Mouse (Mus musculus) heart, embryonic 12.5 days (tissue): ENCODE measurements around the gene Dhx30. TPM values are rescaled to one million over a fixed set of nuclear protein-coding genes. Genes with fewer than 3 reads are reported as not detected.
A peak's percentile ranks its signal among the peaks of the same experiment; 100 is the strongest.
"Not testable (repeated sequence)": the region's sequence is repeated elsewhere in the genome, so short reads cannot be mapped to it uniquely, and the experiment has no call there.

ENCODE experiments used
- ATAC-seq: fragments of 200-750 bp; cut with Nextera tagmentation; 2 replicates; pipeline ENCODE4 v1.8.0; 2017; ENCODE audit warnings: moderate TSS enrichment, moderate library complexity; ENCODE audit not compliant: insufficient number of reproducible peaks, low FRiP score
- H3K27ac ChIP-seq: fragments of 300-500 bp; sonication (generic); 2 replicates; pipeline ENCODE4 v1.5.1; 2016; ENCODE audit warnings: mild to moderate bottlenecking, moderate library complexity; ENCODE audit not compliant: poor library complexity, severe bottlenecking
- H3K27me3 ChIP-seq: fragments of 300-500 bp; sonication (generic); replicated peaks from 2 replicates; pipeline ENCODE4 v1.6.1; 2016; ENCODE audit warnings: mild to moderate bottlenecking, moderate library complexity
- H3K36me3 ChIP-seq: fragments of 300-500 bp; sonication (generic); 2 replicates; pipeline ENCODE4 v1.6.1; 2016; ENCODE audit warnings: mild to moderate bottlenecking, moderate library complexity
- H3K4me1 ChIP-seq: fragments of 300-500 bp; sonication (generic); replicated peaks from 2 replicates; pipeline ENCODE4 v1.6.1; 2016; ENCODE audit warnings: mild to moderate bottlenecking
- H3K4me2 ChIP-seq: fragments of 300-500 bp; sonication (generic); 2 replicates; pipeline ENCODE4 v1.6.1; 2016; ENCODE audit warnings: mild to moderate bottlenecking, moderate library complexity
- H3K4me3 ChIP-seq: fragments of 300-500 bp; sonication (generic); 2 replicates; pipeline ENCODE4 v1.5.1; 2016; ENCODE audit warnings: mild to moderate bottlenecking
- H3K9ac ChIP-seq: fragments of 300-500 bp; sonication (generic); 2 replicates; pipeline ENCODE4 v1.6.1; 2016; ENCODE audit warnings: mild to moderate bottlenecking, moderate library complexity
- H3K9me3 ChIP-seq: fragments of 300-500 bp; sonication (generic); replicated peaks from 2 replicates; pipeline ENCODE4 v1.6.1; 2016; ENCODE audit warnings: mild to moderate bottlenecking, moderate library complexity
- WGBS: fragments of 180-500 bp; shearing (Covaris S2); methylation state at CpG from one replicate; pipeline ENCODE4 v1.1.7; 2016; 5-methylcytosine and 5-hydroxymethylcytosine counted together
- polyA plus RNA-seq: library from polyadenylated mRNA; unstranded; fragments of >200 nt; fragmentation: Nextera tagmentation; extraction: Ambion mirVana; gene quantifications from 2 replicates; pipeline ENCODE4 v1.2.1, GENCODE M21; 2016

The Dhx30 gene
- 114 and 120 TPM in 2 replicates for polyA plus RNA-seq

- 2% methylated on average over 17 of the region's 17 CpGs for WGBS
- Histone ChIP-seq H3K4me1 (peaks cover 13% of the 10 kb centered on the region), H3K9ac (peak within 1 kb of the TSS; percentile 91), H3K4me2 (peak within 1 kb of the TSS; percentile 79), H3K9me3 (no peaks in the 10 kb centered on the region), H3K27ac (peak within 1 kb of the TSS; percentile 94), H3K27me3 (no peaks in the 10 kb centered on the region), H3K4me3 (peak within 1 kb of the TSS; percentile 80), H3K36me3 (peaks cover 6% of the 10 kb centered on the region)
- ATAC-seq: no peak
Measured at GRCm38 (mm10) chr9:110117779-110118139, at the start of gene Dhx30. Gene Dhx30, minus strand, starts transcription at chr9:110117830.

- Histone ChIP-seq H3K4me1 (no peaks in the 10 kb centered on the region), H3K27me3 (no peaks in the 10 kb centered on the region), H3K4me2 (no peak overlapping the region), H3K36me3 (peaks cover 58% of the 10 kb centered on the region), H3K4me3 (no peak overlapping the region), H3K9ac (no peak overlapping the region), H3K9me3 (no peaks in the 10 kb centered on the region), H3K27ac (no peak overlapping the region)
- WGBS: 97% methylated on average over 2 of the region's 2 CpGs
- ATAC-seq: no peak
Measured at GRCm38 (mm10) chr9:110163071-110163470, 45.4 kb upstream of the Dhx30 start.

- peaks cover 58% of the 10 kb centered on the region for H3K36me3 ChIP-seq
- no peaks in the 10 kb centered on the region for H3K27me3 ChIP-seq
- no peak for ATAC-seq
- H3K9ac ChIP-seq: no peak overlapping the region
- no peak overlapping the region for H3K4me3 ChIP-seq
- H3K4me2 ChIP-seq: no peak overlapping the region
- no peak overlapping the region for H3K27ac ChIP-seq
- no peaks in the 10 kb centered on the region for H3K9me3 ChIP-seq
- 91% methylated on average over 5 of the region's 5 CpGs for WGBS
- no peaks in the 10 kb centered on the region for H3K4me1 ChIP-seq
Measured at GRCm38 (mm10) chr9:110162441-110162840, 44.8 kb upstream of the Dhx30 start.

- not testable (repeated sequence) for H3K4me3 ChIP-seq, H3K9ac ChIP-seq, H3K4me1 ChIP-seq, H3K27me3 ChIP-seq, ATAC-seq, H3K9me3 ChIP-seq, H3K27ac ChIP-seq, H3K4me2 ChIP-seq
- peaks cover 57% of the 10 kb centered on the region for H3K36me3 ChIP-seq
- WGBS: 92% methylated on average over 2 of the region's 2 CpGs
Measured at GRCm38 (mm10) chr9:110160486-110160885, 42.9 kb upstream of the Dhx30 start.

- Histone ChIP-seq H3K9ac (no peak overlapping the region), H3K27me3 (no peaks in the 10 kb centered on the region), H3K36me3 (peaks cover 60% of the 10 kb centered on the region), H3K4me2 (no peak overlapping the region), H3K9me3 (no peaks in the 10 kb centered on the region), H3K27ac (no peak overlapping the region), H3K4me3 (no peak overlapping the region), H3K4me1 (no peaks in the 10 kb centered on the region)
- ATAC-seq: no peak
- 87% methylated on average over 1 of the region's 1 CpGs for WGBS
Measured at GRCm38 (mm10) chr9:110159036-110159435, 41.4 kb upstream of the Dhx30 start.

GRCm38 (mm10) chr9:110148598-110148997 lies 31.0 kb upstream of the Dhx30 start:
- 44% methylated on average over 2 of the region's 2 CpGs for WGBS
- peak; percentile 42; the same call in 1 of the 2 replicates for ATAC-seq

GRCm38 (mm10) chr9:110142097-110142496 lies 24.5 kb upstream of the Dhx30 start:
- peaks cover 68% of the 10 kb centered on the region for H3K36me3 ChIP-seq
- H3K9ac ChIP-seq: no peak overlapping the region
- WGBS: 100% methylated on average over 1 of the region's 1 CpGs
- H3K4me2 ChIP-seq: no peak overlapping the region
- no peak overlapping the region for H3K4me3 ChIP-seq
- H3K27ac ChIP-seq: no peak overlapping the region
- ATAC-seq: no peak
- H3K27me3 ChIP-seq: no peaks in the 10 kb centered on the region
- H3K9me3 ChIP-seq: no peaks in the 10 kb centered on the region
- no peaks in the 10 kb centered on the region for H3K4me1 ChIP-seq

More at GRCm38 (mm10) chr9:110148598-110148997, 31.0 kb upstream of the Dhx30 start:
- Histone ChIP-seq H3K4me2 (no peak overlapping the region), H3K36me3 (peaks cover 77% of the 10 kb centered on the region), H3K4me3 (no peak overlapping the region), H3K4me1 (no peaks in the 10 kb centered on the region), H3K9me3 (no peaks in the 10 kb centered on the region), H3K9ac (no peak overlapping the region), H3K27me3 (no peaks in the 10 kb centered on the region), H3K27ac (no peak overlapping the region)

GRCm38 (mm10) chr9:110139119-110139518 lies 21.5 kb upstream of the Dhx30 start:
- H3K27ac ChIP-seq: no peak overlapping the region
- no peak overlapping the region for H3K9ac ChIP-seq
- no peaks in the 10 kb centered on the region for H3K4me1 ChIP-seq
- H3K27me3 ChIP-seq: no peaks in the 10 kb centered on the region
- ATAC-seq: no peak
- 51% methylated on average over 4 of the region's 4 CpGs for WGBS
- H3K4me2 ChIP-seq: no peak overlapping the region
- H3K9me3 ChIP-seq: no peaks in the 10 kb centered on the region
- no peak overlapping the region for H3K4me3 ChIP-seq
- H3K36me3 ChIP-seq: peaks cover 65% of the 10 kb centered on the region

GRCm38 (mm10) chr9:110134176-110134575 lies 16.5 kb upstream of the Dhx30 start:
- Histone ChIP-seq H3K4me2 (no peak overlapping the region), H3K9ac (no peak overlapping the region), H3K4me3 (no peak overlapping the region), H3K27ac (no peak overlapping the region), H3K36me3 (peaks cover 31% of the 10 kb centered on the region), H3K4me1 (peaks cover 14% of the 10 kb centered on the region; the same call in 1 of the 2 replicates), H3K9me3 (no peaks in the 10 kb centered on the region), H3K27me3 (no peaks in the 10 kb centered on the region)
- no peak for ATAC-seq
- 80% methylated on average over 5 of the region's 5 CpGs for WGBS

GRCm38 (mm10) chr9:110132921-110133320 lies 15.3 kb upstream of the Dhx30 start:
- H3K4me3 ChIP-seq: peak overlapping the region; percentile 98
- no peaks in the 10 kb centered on the region for H3K9me3 ChIP-seq
- H3K4me2 ChIP-seq: peak overlapping the region; percentile 84
- peak overlapping the region; percentile 97; the same call in 1 of the 2 replicates for H3K9ac ChIP-seq
- no peaks in the 10 kb centered on the region for H3K27me3 ChIP-seq
- peaks cover 14% of the 10 kb centered on the region; the same call in 1 of the 2 replicates for H3K4me1 ChIP-seq
- ATAC-seq: no peak
- 48% methylated on average over 6 of the region's 6 CpGs for WGBS
- no peak overlapping the region for H3K27ac ChIP-seq
- H3K36me3 ChIP-seq: peaks cover 24% of the 10 kb centered on the region

- peak overlapping the region; percentile 91 for H3K27ac ChIP-seq
- no peaks in the 10 kb centered on the region for H3K27me3 ChIP-seq
- peaks cover 14% of the 10 kb centered on the region; the same call in 1 of the 2 replicates for H3K4me1 ChIP-seq
- peak overlapping the region; percentile 97 for H3K9ac ChIP-seq
- H3K36me3 ChIP-seq: peaks cover 24% of the 10 kb centered on the region
- 0% methylated on average over 35 of the region's 38 CpGs for WGBS
- no peaks in the 10 kb centered on the region for H3K9me3 ChIP-seq
- peak overlapping the region; percentile 98 for H3K4me3 ChIP-seq
- H3K4me2 ChIP-seq: peak overlapping the region; percentile 84
- ATAC-seq: peak; percentile 76
Measured at GRCm38 (mm10) chr9:110132201-110132605, 14.6 kb upstream of the Dhx30 start.
